Mouse (Mus musculus): ENCODE data around the gene Agrn. TPM values are rescaled to one million over a fixed set of nuclear protein-coding genes. Genes with fewer than 3 reads are reported as not detected.

Gene Agrn
- total RNA-seq, 2 experiments from 2014 or later = 142 to 147 TPM

GRCm38 (mm10) chr4:156200623-156201475, 3.6 kb upstream of the Agrn start, which contains the start of gene Isg15:
Gene Isg15 (minus strand): TSS chr4:156200818.
- intact Hi-C loops (cut with DNase I) = no loop called here
- no peak for DNase-seq (ENCODE audit: extremely low spot score in 1 of 2, low spot score in 2 of 2)
- no peak within 1 kb of the TSS for H3K27ac ChIP-seq

GRCm38 (mm10) chr4:156197829-156198205, 529 bp upstream of the Agrn start:
- Histone ChIP-seq H3K4me3 (peak overlapping the region; percentile 65), H3K27ac (peak overlapping the region; percentile 65)
- intact Hi-C loops (cut with DNase I) = loop anchor here (2.0 kb wide), 1 partner anchor 31 kb away; no protein-coding TSS in a partner anchor
- DNase-seq (ENCODE audit: extremely low spot score in 1 of 2, low spot score in 2 of 2) = peak; percentile 70 to 76
- TF ChIP-seq CTCF (IDR thresholded peaks at IDR 0.05) = peak; percentile 13; the same call in 1 of the 2 replicates

More at GRCm38 (mm10) chr4:156200623-156201475, 3.6 kb upstream of the Agrn start, which contains the start of gene Isg15:
- H3K4me3 ChIP-seq = no peak within 1 kb of the TSS
- no peak for TF ChIP-seq CTCF (IDR thresholded peaks at IDR 0.05)

GRCm38 (mm10) chr4:156195927-156196870, 1.1 kb downstream of the Agrn start:
- no peak for TF ChIP-seq CTCF (IDR thresholded peaks at IDR 0.05)
- Histone ChIP-seq H3K4me3 (peak overlapping the region; percentile 74), H3K27ac (peak overlapping the region; percentile 76)
- intact Hi-C loops (cut with DNase I) = loop anchor here (2.0 kb wide), 1 partner anchor 33 kb away; no protein-coding TSS in a partner anchor
- DNase-seq (ENCODE audit: extremely low spot score in 1 of 2, low spot score in 2 of 2) = no peak

DNA sequence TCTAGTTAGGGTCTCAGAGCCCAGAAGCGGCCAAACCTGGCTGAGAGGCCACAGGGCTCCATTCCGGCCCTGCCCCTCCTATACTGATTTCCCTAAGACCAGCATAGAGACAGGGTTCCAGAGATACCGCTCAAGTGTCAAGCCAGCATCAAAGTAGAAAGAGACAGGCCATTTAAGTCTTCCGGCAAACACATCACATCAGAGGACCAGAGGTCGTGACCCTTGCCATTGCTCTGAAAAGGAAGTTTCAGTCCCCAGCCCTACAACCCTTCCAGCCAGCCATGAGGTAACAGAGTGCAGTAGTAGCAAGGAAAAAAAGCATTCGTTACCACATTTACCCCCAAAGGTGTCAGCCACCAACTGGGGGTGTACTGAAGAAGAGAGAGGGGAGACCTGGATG, 2.9 kb downstream of the Agrn start:
- no peak for TF ChIP-seq CTCF (IDR thresholded peaks at IDR 0.05)
- intact Hi-C loops (cut with DNase I) = no loop called here
- no peak for DNase-seq (ENCODE audit: extremely low spot score in 1 of 2, low spot score in 2 of 2)

GRCm38 (mm10) chr4:156193906-156194305, 3.4 kb downstream of the Agrn start:
- intact Hi-C loops (cut with DNase I) = no loop called here
- DNase-seq (ENCODE audit: extremely low spot score in 1 of 2, low spot score in 2 of 2) = no peak
- no peak overlapping the region for H3K4me3 ChIP-seq

More for the DNA sequence above, 2.9 kb downstream of the Agrn start:
- no peak overlapping the region for H3K4me3 ChIP-seq
- H3K27ac ChIP-seq = no peak overlapping the region

GRCm38 (mm10) chr4:156193200-156193590, 4.1 kb downstream of the Agrn start:
- intact Hi-C loops (cut with DNase I) = no loop called here
- H3K4me3 ChIP-seq = no peak overlapping the region
- TF ChIP-seq CTCF (IDR thresholded peaks at IDR 0.05) = no peak
- DNase-seq (ENCODE audit: extremely low spot score in 1 of 2, low spot score in 2 of 2) = no peak
- no peak overlapping the region for H3K27ac ChIP-seq

More at GRCm38 (mm10) chr4:156193906-156194305, 3.4 kb downstream of the Agrn start:
- TF ChIP-seq CTCF (IDR thresholded peaks at IDR 0.05) = no peak
- no peak overlapping the region for H3K27ac ChIP-seq

DNA sequence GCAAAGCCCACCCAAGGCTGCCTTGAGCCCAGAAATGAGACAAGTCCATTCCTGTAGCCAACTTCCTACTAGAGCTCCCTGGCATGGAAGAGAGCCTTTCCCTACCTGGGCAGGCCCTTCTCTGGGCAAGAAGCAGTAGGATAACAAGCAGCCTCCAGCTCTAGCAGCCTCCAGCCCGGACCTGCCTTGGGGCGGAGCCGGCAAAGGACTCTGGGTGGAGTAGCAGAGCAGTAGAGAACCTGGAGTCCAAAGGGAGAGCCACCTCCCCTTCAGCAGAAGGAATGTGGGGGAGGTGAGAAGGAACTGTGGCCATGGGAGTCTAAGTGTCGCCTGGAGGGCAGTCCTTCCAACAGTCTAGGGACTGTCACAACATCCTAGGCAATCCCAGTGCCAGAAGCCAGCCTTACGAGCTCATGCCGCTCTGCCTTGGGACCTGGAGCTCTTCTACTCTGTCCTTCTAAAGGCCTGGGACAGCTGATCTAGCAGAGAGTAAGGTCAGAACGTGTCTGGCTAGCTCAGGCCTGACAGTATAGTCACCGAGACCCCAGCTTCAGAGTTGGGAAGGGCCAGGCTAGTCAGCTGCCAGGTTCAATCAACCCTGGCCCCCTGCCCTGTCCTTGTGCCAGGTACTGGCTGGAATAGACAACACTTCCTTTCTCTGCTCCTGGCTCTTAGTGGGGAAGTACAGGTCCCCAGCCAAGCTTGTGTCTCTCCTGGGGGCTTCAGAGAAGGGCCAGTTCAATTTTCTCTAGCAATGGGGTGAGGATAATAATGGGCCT, 4.7 kb downstream of the Agrn start:
- Histone ChIP-seq H3K27ac (no peak overlapping the region), H3K4me3 (no peak overlapping the region)
- TF ChIP-seq CTCF (IDR thresholded peaks at IDR 0.05) = no peak
- intact Hi-C loops (cut with DNase I) = no loop called here
- no peak for DNase-seq (ENCODE audit: extremely low spot score in 1 of 2, low spot score in 2 of 2)

GRCm38 (mm10) chr4:156188811-156189323, 8.4 kb downstream of the Agrn start:
- Histone ChIP-seq H3K4me3 (no peak overlapping the region), H3K27ac (peak overlapping the region; percentile 61)
- TF ChIP-seq CTCF (IDR thresholded peaks at IDR 0.05) = no peak; the same call in 1 of the 2 replicates
- DNase-seq (ENCODE audit: extremely low spot score in 1 of 2, low spot score in 2 of 2) = no peak
- intact Hi-C loops (cut with DNase I) = loop anchor here (5.0 kb wide), 1 partner anchor 43 kb away; the partner anchor contains the start of gene Plekhn1

DNA sequence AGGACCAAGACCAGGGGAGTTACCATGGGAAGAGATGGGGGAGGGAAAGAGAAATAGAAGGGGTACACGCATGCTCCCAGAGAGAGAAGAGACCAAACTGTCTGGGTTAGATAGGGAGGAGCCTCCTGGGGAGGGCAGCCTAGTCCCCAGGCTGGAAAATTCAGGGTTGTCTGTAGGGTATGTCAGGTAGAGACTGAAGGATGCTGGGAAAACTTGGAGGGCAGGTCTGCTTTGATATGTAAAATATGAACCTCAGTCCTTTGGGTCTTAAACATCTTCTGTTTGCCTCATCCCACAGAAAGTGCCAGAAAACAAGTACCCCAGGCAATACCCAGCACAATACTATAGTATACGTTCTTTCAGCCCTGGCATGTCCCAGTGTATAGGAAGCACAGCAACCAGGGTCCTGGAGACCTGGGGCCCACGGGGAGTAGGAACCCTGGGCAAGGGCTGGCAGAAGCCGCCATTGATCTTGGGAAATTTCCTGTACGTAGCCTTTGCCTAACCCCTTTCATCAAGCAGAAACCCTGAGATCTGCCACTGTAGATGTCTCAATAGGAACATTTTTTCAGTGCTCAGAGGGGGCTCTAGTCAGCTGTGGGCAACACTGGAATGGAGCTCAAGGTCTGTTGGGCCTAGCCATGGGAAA, 9.0 kb downstream of the Agrn start:
- TF ChIP-seq CTCF (IDR thresholded peaks at IDR 0.05) = no peak
- intact Hi-C loops (cut with DNase I) = loop anchor here (5.0 kb wide), 1 partner anchor 44 kb away; the partner anchor contains the start of gene Plekhn1
- Histone ChIP-seq H3K4me3 (no peak overlapping the region), H3K27ac (peak overlapping the region; percentile 61)
- no peak for DNase-seq (ENCODE audit: extremely low spot score in 1 of 2, low spot score in 2 of 2)

Measured in left cerebral cortex, adult 2 months (tissue).